Mouse (Mus musculus): Measurements from ENCODE around the gene Nr1h2.

DNA sequence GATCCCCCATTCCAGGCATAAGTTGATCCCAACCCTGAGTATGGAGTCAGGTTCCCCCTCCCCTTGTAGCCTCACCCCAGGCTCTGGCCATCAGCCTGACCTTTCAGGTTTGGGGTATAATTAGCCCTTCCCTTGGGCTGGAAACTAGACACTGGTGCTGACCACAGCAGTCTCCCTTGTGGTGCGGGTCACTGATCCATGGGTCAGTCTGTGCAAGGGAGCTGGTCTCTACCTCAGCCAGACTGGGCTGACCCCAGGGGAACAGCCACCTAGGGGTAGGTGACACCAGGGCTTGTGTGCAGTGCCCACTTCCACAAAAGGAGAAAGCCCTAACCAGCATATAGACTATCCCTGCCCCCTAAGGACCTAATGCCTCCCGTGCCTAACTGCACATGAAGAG lies 30.7 kb downstream of the Nr1h2 start:
- no peak for TF ChIP-seq POLR2A (IDR thresholded peaks at IDR 0.05; ENCODE audit: insufficient read depth, low read length)
- TF ChIP-seq CTCF (IDR thresholded peaks at IDR 0.05; ENCODE audit: low read depth, low read length) = no peak

Measured in ES-Bruce4 (cell line).